Mouse (Mus musculus) hindbrain, embryonic 14.5 days (tissue): Measurements from ENCODE around the gene Pex11a. TPM values are rescaled to one million over a fixed set of nuclear protein-coding genes. Genes with fewer than 3 reads are reported as not detected.

Experiments used
- polyA plus RNA-seq: library from polyadenylated mRNA; unstranded; fragments of >200 nt; fragmentation: Nextera tagmentation; extraction: Ambion mirVana; gene quantifications from 2 replicates; pipeline ENCODE4 v1.2.1, GENCODE M21; 2014

Pex11a gene
- polyA plus RNA-seq, 1 experiment from 2014 or later, result 14.3 TPM

Other genes with a start within 250 kb of the Pex11a start
- gene Rhcg, start 125.5 kb downstream of the Pex11a start, polyA plus RNA-seq, result 3.7 and 5.0 TPM in 2 replicates
- gene Ticrr, start 82.9 kb downstream of the Pex11a start, polyA plus RNA-seq, result 1.8 and 2.8 TPM in 2 replicates
- gene Kif7, start 27.4 kb downstream of the Pex11a start, polyA plus RNA-seq, result 1.8 and 2.0 TPM in 2 replicates
- 0.19 and 0.26 TPM in 2 replicates for gene Plin1, start 10.2 kb downstream of the Pex11a start, polyA plus RNA-seq
- gene Wdr93, start within 50 bp of the Pex11a start, polyA plus RNA-seq, result 0.57 and 1.0 TPM in 2 replicates
- 0.16 TPM in 1 of 2 replicates, not detected in the other for gene Mesp1, start 50.7 kb upstream of the Pex11a start, polyA plus RNA-seq
- gene Mesp2, start 67.6 kb upstream of the Pex11a start, polyA plus RNA-seq, result 1.3 and 1.4 TPM in 2 replicates
- gene Anpep, start 117.9 kb upstream of the Pex11a start, polyA plus RNA-seq, result 4.2 and 6.6 TPM in 2 replicates
- 46.4 and 49.0 TPM in 2 replicates for gene Ap3s2, start 177.5 kb upstream of the Pex11a start, polyA plus RNA-seq
- gene Arpin, start 192.2 kb upstream of the Pex11a start, polyA plus RNA-seq, result 18.7 and 19.8 TPM in 2 replicates